Mouse (Mus musculus) ES-E14 (cell line): ENCODE measurements around the gene Lcorl.

Source experiments
- HCFC1 ChIP-seq: IDR thresholded peaks from 2 replicates; pipeline ENCODE4 v1.6.1; 2012; ENCODE audit warnings: low read length, inconsistent platforms, borderline replicate concordance; ENCODE audit not compliant: insufficient read depth
- ZC3H11A ChIP-seq: IDR thresholded peaks from 2 replicates; pipeline ENCODE4 v1.6.1; 2012; ENCODE audit warnings: low read depth, mild to moderate bottlenecking, inconsistent platforms, low read length, borderline replicate concordance

DNA sequence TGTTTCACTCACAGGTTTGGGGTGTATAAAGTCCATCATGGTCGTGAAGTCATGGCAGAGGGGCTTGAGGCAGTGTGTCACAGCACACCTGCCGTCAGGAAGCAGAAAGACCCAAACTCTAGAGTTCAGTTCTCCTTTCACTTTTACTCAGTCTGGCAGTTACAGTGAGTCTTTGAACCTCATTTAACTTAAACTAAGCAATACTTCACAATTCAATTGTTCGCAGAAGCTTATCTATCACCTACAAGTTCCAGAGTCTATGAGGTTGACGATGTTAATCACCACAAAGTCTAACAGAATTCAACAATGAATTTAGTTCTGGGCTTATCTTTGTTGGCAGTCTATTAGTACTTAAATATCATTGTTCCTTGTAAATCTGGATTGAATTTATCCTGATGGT lies 45.9 kb downstream of the Lcorl start:
- TF ChIP-seq ZC3H11A (no peak), HCFC1 (no peak)
